Mouse (Mus musculus) megakaryocyte, embryonic 14.5 days (primary cell): ENCODE results near the gene Tubg2. TPM values are rescaled to one million over a fixed set of nuclear protein-coding genes. Genes with fewer than 3 reads are reported as not detected.

ENCODE experiments used
- H3K27me3 ChIP-seq: replicated peaks from 2 replicates; pipeline ENCODE3; 2012; ENCODE audit warnings: inconsistent platforms
- H3K36me3 ChIP-seq: replicated peaks from 2 replicates; pipeline ENCODE3; 2012; ENCODE audit warnings: low read length, inconsistent platforms, mixed read lengths
- H3K4me1 ChIP-seq: 2 replicates; pipeline ENCODE4 v1.6.1; 2012; ENCODE audit warnings: inconsistent platforms
- H3K4me3 ChIP-seq: replicated peaks from 2 replicates; pipeline ENCODE3; 2012; ENCODE audit warnings: moderate library complexity, mild to moderate bottlenecking, inconsistent platforms
- H3K9me3 ChIP-seq: 2 replicates; pipeline ENCODE4 v1.6.1; 2012; ENCODE audit warnings: inconsistent platforms
- FLI1 ChIP-seq: IDR thresholded peaks from 2 replicates; pipeline ENCODE4 v1.6.1; 2012; ENCODE audit warnings: low read length, inconsistent platforms, mixed read lengths
- GATA1 ChIP-seq: IDR thresholded peaks from 3 replicates; pipeline ENCODE4 v1.6.1; 2012; ENCODE audit warnings: mixed read lengths, low read length, inconsistent platforms, borderline replicate concordance
- polyA plus RNA-seq: library from polyadenylated mRNA; stranded (reverse); fragments of >175 nt; gene quantifications from 2 replicates; pipeline ENCODE4 v1.2.3, GENCODE M21; 2012; ENCODE audit warnings: low replicate concordance; ENCODE audit not compliant: insufficient read depth

The Tubg2 gene
- polyA plus RNA-seq, 1 experiment: not detected

DNA sequence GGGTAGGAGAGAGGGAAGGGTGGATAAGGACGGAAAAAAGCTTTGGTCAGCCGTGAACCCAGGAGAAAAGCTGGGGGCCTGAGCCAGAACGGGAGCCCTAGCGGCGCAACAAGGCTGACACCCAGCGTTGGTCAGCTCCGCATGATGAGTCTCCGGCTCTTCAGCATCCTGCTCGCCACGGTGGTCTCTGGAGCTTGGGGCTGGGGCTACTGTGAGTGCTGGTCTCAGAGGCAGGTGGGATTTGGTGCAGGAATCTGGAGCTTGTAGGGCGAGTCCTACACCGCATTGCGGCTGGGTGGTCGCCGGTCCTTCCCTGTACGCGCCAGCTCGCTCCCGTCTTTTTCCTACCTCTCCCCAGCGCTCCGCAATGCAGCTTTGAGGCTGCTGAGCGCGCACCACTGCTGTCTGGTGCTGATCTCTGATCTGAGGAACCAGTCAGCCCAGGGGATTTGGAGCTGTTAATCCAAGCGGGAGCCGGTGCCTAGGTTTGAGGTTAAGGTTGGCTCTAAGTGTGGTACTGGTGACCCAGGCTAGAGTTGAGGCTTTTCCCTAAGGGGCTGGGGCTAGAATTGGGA lies 20.5 kb downstream of the Tubg2 start:
- Histone ChIP-seq H3K27me3 (peaks cover 89% of the 10 kb centered on the region), H3K4me1 (peaks cover 96% of the 10 kb centered on the region), H3K9me3 (no peaks in the 10 kb centered on the region), H3K36me3 (no peaks in the 10 kb centered on the region), H3K4me3 (peak overlapping the region; percentile 81)
- TF ChIP-seq GATA1: no peak
- no peak for TF ChIP-seq FLI1

DNA sequence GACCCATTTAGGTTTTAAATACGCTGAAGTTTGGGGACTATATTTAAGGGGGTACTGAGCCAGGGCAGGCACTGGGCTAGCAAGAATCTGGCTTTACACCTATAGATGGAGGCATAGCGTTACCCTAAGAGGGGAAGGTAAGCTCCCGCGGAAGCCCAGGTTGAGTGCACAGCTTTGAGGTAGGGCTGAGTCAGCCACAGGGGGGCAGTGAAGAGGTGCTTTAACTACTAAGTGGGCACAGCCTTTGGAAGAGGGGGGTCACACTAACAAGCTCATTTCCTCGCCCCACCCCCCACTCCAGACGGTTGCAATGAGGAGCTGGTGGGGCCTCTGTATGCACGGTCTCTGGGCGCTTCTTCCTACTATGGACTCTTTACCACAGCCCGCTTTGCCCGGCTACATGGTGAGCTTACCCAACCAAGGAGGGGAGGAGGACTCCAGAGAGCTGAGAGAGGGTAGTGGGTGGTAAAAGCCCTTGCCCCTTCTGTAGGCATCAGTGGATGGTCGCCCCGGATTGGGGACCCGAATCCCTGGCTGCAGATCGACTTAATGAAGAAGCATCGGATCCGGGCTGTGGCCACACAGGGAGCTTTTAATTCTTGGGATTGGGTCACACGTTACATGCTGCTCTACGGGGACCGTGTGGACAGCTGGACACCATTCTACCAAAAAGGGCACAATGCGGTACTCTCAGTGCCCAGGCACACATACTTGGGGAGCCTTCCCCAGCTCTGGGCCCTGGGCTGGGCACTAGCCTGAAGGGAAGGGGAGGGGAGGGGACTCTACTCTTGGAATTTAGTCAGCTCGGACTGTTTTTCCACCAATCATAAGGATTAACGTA lies 21.4 kb downstream of the Tubg2 start:
- Histone ChIP-seq H3K27me3 (peaks cover 87% of the 10 kb centered on the region), H3K4me3 (peak overlapping the region; percentile 42), H3K4me1 (peaks cover 95% of the 10 kb centered on the region), H3K36me3 (peaks cover 2% of the 10 kb centered on the region), H3K9me3 (no peaks in the 10 kb centered on the region)
- TF ChIP-seq FLI1 (no peak), GATA1 (no peak)

DNA sequence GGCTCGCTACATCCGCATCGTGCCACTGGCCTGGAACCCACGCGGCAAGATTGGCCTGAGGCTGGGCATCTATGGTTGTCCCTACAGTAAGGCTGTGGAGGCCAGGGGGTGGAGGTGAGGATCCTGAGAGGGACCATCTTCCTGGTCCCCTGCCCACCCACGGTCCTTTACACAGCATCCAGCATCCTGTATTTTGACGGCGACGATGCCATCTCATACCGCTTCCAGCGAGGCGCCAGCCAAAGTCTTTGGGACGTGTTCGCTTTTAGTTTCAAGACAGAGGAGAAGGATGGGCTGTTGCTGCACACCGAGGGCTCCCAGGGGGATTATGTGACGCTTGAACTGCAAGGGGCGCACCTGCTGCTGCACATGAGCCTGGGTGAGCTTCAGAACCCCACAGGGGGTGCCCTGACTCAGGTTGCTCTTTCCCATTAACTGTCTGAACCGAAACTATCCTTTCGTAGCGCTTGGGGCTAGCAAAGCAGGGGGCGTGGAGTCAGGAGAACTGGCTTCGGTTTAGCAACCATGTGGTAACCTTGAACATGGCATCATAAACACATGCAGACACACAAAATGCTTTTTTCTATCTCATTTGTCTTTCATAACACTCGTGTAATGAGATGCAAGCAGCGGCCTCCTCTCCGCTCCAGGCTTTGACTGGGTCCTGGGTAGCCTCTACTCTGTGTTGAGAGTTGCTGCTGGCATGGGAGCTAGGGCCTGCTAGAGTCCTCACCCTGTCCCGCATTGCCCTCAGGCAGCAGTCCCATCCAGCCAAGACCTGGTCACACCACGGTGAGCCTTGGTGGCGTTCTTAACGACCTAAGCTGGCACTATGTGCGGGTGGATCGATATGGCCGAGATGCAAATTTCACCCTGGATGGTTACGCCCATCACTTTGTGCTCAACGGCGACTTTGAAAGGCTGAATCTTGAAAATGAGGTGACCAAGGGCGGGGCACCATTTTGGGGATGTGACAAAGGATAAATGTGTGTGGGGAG lies 22.7 kb downstream of the Tubg2 start:
- Histone ChIP-seq H3K4me3 (peak overlapping the region; percentile 64), H3K27me3 (peaks cover 88% of the 10 kb centered on the region), H3K9me3 (no peaks in the 10 kb centered on the region), H3K4me1 (peaks cover 97% of the 10 kb centered on the region), H3K36me3 (peaks cover 8% of the 10 kb centered on the region)
- TF ChIP-seq GATA1 (no peak), FLI1 (no peak)

DNA sequence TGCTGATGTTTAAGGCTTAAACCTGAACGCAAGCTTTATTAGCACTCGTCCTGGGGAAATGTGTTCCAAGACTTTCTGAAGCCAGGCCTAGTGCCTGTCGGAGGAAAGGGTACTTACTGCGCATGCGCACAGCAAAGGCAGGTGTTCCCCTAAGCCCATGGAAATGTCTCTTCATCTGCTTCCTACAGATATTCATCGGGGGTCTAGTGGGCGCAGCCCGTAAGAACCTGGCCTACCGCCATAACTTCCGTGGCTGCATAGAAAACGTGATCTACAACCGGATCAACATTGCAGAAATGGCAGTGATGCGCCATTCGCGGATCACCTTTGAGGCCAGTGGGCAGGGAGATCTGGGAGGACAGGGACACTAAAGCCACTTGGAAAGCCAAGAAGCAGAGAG lies 23.6 kb downstream of the Tubg2 start:
- TF ChIP-seq FLI1 (no peak), GATA1 (no peak)
- H3K27me3 ChIP-seq: peaks cover 88% of the 10 kb centered on the region
- H3K36me3 ChIP-seq: peaks cover 11% of the 10 kb centered on the region

DNA sequence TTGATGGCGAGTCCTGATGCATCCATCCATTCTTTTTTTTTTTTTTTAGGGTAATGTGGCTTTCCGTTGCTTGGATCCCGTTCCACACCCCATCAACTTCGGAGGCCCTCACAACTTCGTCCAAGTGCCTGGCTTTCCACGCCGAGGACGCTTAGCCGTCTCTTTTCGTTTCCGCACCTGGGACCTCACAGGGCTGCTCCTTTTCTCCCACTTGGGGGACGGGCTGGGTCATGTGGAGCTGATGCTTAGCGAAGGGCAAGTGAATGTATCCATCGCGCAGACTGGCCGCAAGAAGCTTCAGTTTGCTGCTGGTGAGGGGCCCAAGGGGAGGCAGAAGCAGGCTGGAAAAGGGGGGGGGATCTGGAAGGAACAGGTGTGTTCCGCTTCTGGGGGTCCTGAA lies 24.6 kb downstream of the Tubg2 start:
- peaks cover 87% of the 10 kb centered on the region for H3K27me3 ChIP-seq
- H3K9me3 ChIP-seq: no peaks in the 10 kb centered on the region
- H3K36me3 ChIP-seq: peaks cover 14% of the 10 kb centered on the region
- TF ChIP-seq FLI1: no peak
- TF ChIP-seq GATA1: no peak
- H3K4me1 ChIP-seq: peaks cover 95% of the 10 kb centered on the region
- H3K4me3 ChIP-seq: no peak overlapping the region

More for the DNA sequence above, 23.6 kb downstream of the Tubg2 start:
- no peak overlapping the region for H3K4me3 ChIP-seq
- H3K9me3 ChIP-seq: no peaks in the 10 kb centered on the region
- peaks cover 95% of the 10 kb centered on the region for H3K4me1 ChIP-seq

DNA sequence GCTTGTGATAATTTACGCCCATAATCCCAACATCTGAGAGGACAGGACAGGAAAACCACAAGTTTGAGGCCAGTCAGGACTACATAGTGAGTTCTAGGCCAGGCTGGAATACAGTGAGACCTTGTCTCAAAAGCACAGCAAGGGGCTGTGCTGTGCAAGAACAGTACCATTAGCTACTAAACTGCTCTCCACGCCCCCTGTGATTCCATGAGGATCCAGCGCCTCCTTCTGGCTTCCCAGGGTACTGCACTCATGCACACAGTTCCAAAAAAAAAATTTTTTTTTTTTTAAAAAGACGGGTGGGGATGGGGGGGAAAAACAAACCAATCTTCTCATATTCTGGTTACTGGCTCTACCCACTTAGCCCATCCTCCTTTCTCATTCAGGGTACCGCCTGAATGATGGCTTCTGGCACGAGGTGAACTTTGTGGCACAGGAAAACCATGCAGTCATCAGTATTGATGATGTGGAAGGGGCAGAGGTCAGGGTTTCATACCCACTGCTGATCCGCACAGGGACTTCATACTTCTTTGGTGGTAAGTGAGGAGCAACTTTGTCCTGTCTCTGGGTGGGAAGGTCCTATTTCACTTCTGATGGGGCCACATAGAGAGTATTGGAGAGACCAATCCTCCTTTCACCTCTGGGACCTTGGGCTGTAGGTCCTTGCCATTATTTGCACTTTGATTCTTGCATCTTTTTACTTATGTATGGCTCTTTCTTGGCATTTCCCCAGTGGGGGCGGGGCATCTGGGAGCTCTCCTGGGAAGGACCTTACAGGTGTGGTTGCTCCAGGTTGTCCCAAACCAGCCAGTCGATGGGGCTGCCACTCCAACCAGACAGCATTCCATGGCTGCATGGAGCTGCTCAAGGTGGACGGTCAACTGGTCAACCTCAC lies 25.4 kb downstream of the Tubg2 start:
- Histone ChIP-seq H3K4me1 (peaks cover 95% of the 10 kb centered on the region), H3K27me3 (peaks cover 82% of the 10 kb centered on the region), H3K36me3 (peaks cover 21% of the 10 kb centered on the region), H3K9me3 (no peaks in the 10 kb centered on the region), H3K4me3 (peak overlapping the region; percentile 12)
- no peak for TF ChIP-seq FLI1

DNA sequence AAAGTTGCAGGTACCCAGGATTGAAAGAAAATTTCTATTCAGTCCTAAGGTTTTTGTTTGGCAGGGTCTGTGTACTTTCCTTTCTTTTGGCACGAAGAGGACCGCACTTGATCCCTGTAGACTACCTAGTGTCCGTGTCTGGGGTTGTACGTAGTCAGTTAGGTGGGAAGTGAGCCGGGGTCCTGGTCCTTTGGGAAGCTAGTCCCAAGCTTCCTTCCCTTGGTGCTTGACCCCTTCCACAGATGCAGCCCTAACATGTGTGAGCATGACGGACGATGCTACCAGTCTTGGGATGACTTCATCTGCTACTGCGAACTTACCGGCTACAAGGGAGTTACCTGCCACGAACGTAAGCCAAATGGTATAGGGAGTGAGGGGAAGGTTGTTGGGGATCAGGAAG lies 26.3 kb downstream of the Tubg2 start:
- H3K27me3 ChIP-seq: peaks cover 79% of the 10 kb centered on the region
- H3K9me3 ChIP-seq: 0 out of 2 replicates have a peak, but pooled peaks cover 4% of the 10 kb centered on the region
- TF ChIP-seq FLI1: no peak
- TF ChIP-seq GATA1: no peak
- H3K4me3 ChIP-seq: no peak overlapping the region
- peaks cover 95% of the 10 kb centered on the region for H3K4me1 ChIP-seq
- peaks cover 30% of the 10 kb centered on the region for H3K36me3 ChIP-seq

DNA sequence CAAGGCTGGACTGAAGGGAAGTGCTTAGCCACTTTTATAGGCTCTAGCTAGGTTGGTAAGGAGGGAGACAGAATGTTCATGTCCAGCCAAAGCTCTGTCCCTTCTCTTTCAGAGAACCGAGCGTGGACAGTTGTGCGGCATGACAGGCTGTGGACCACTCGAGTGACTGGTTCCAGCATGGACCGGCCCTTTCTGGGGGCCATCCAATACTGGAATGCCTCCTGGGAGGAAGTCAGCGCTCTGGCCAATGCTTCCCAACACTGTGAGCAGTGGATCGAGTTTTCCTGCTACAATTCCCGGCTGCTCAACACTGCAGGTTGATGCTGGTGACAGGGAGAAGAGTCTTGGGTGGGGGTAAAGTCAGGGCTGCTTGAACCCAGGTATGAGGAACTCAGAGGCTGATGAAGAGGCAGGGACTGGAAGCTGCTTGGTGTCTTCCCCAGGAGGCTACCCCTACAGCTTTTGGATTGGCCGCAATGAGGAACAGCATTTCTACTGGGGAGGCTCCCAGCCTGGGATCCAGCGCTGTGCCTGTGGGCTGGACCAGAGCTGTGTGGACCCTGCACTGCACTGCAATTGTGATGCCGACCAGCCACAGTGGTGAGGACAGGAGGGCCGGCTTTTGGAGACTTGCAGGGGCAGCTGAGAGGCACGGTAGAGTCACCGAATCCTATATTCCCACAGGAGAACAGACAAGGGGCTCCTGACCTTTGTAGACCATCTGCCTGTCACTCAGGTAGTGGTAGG lies 27.2 kb downstream of the Tubg2 start:
- TF ChIP-seq GATA1: no peak
- no peak for TF ChIP-seq FLI1
- Histone ChIP-seq H3K36me3 (peaks cover 38% of the 10 kb centered on the region), H3K9me3 (0 out of 2 replicates have a peak, but pooled peaks cover 4% of the 10 kb centered on the region), H3K4me1 (peaks cover 95% of the 10 kb centered on the region), H3K4me3 (no peak overlapping the region), H3K27me3 (peaks cover 71% of the 10 kb centered on the region)
